Mouse (Mus musculus): ENCODE measurements around the gene Trib2. TPM values are rescaled to one million over a fixed set of nuclear protein-coding genes. Genes with fewer than 3 reads are reported as not detected.

The Trib2 gene
- polyA plus RNA-seq, 1 experiment: not detected

GRCm38 (mm10) chr12:15755030-15755690, 61.6 kb downstream of the Trib2 start:
- no peak for TF ChIP-seq GATA1 (IDR thresholded peaks at IDR 0.05; ENCODE audit: low read length)

DNA sequence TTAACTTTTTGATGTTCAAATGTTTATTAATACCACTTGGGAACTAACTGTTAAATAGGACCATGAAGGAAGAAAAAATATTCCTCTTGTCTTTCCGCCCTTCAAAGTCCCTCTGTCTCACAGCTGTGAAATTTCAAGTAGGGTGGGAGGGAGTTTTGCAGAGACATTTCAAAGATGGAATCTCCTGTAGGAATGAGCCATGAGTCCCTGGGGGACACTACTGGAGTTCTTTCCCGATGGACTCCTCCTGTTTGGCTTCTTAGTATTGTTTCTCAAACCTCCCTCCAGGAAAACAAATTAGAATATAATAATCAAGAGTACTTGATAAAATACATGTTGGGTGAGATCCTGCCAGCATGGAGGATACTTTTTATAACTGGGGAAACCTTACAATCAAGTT, 62.1 kb downstream of the Trib2 start:
- TF ChIP-seq GATA1 (IDR thresholded peaks at IDR 0.05; ENCODE audit: low read length): no peak

GRCm38 (mm10) chr12:15749646-15750195, 67.0 kb downstream of the Trib2 start:
- no peak for TF ChIP-seq GATA1 (IDR thresholded peaks at IDR 0.05; ENCODE audit: low read length)

DNA sequence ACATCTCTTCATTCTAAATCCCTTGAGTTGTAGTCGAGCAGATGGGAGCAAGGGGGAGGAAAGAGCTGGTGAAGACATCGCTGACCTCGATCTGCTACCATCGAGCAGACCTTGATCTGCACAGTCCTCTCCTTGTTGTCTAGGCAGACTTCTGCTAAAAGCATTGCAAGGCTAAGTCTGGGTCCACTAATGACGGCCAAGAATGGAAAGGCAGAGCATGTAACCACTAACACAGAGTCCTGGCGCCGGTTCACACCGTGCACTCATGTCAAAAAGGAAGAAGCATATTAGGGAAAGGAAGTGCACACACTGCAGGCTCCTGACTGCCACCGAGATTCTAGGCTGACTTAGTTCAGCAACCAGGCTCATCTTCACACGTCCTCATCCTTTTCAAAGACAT, 71.0 kb downstream of the Trib2 start:
- no peak for TF ChIP-seq GATA1 (IDR thresholded peaks at IDR 0.05; ENCODE audit: low read length)
